ENCODE assay signal across 8 mouse cellular contexts in the genomic region with DNA sequence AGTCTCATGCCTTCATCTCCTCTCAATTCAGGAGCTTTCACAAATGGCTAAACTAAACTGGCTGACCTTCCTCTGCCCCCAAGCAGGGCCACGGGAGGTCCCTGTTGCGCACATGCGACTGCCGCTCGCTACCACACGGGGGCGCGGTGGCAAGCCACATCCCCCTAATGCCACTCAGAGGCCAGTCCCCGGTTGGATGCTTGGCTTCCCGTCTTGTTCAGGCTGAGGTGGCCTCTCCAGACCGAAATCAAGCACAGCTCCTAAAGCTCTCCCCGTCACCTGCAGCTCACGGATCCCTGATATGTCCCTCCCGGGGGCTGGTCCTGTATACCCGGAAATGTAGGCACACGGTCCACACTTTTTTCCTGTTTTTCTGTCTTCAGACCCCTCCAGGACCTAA. TPM values are rescaled to one million over a fixed set of nuclear protein-coding genes. Genes with fewer than 3 reads are reported as not detected.
DNase-seq lines count a peak whose midpoint lies in the region; ATAC-seq and TF ChIP-seq lines count a peak whose summit lies in the region.

No protein-coding gene starts in this region.

- no peak overlapping the region for H3K27ac ChIP-seq in hindbrain, embryonic 13.5 days
- 0 out of 2 replicates have a peak overlapping the region, but pooled peaks have one; percentile 2 for H3K27ac ChIP-seq in lung, postnatal 0 days (ENCODE audit: low read length)

- DNase-seq in Muller cell, postnatal 12 days (ENCODE audit: inconsistent ontology term): peak; percentile 91
- DNase-seq in cerebellum, postnatal 10 days: peak; percentile 91 to 93
- peak; percentile 70 to 78 for DNase-seq in frontal cortex, postnatal 25 days (ENCODE audit: low spot score in 2 of 2)
- DNase-seq in layer of hippocampus, postnatal 10 days (ENCODE audit: low spot score in 2 of 2): peak; percentile 86 to 91
- peak; percentile 90 for DNase-seq in lung, postnatal 0 days (ENCODE audit: low spot score)
- DNase-seq in ovary, postnatal 14 days (ENCODE audit: low spot score): peak; percentile 84
- peak; percentile 52 to 78 for DNase-seq in thymus, postnatal 10 days (ENCODE audit: low spot score in 2 of 2)

- H3K9ac ChIP-seq in hindbrain, embryonic 13.5 days: peak overlapping the region; percentile 43; the same call in 1 of the 2 replicates
- no peak overlapping the region for H3K9ac ChIP-seq in lung, postnatal 0 days (replicated peaks; ENCODE audit: low read depth)

- H3K4me3 ChIP-seq in hindbrain, embryonic 13.5 days: peak overlapping the region; percentile 58
- peak overlapping the region; percentile 28 for H3K4me3 ChIP-seq in lung, postnatal 0 days (ENCODE audit: low read depth, low read length)

- ATAC-seq in hindbrain, embryonic 13.5 days (ENCODE audit: low FRiP score): peak; percentile 8; the same call in 1 of the 2 replicates
- ATAC-seq in lung, postnatal 0 days: peak; percentile 61

- TF ChIP-seq CTCF in lung, postnatal 0 days (IDR thresholded peaks at IDR 0.05): peak; percentile 99

- peaks cover 39% of the 10 kb centered on the region for H3K27me3 ChIP-seq in hindbrain, embryonic 13.5 days
- peaks cover 15% of the 10 kb centered on the region for H3K27me3 ChIP-seq in lung, postnatal 0 days (replicated peaks; ENCODE audit: insufficient read depth, low read length)

- no peaks in the 10 kb centered on the region for H3K36me3 ChIP-seq in hindbrain, embryonic 13.5 days
- H3K36me3 ChIP-seq in lung, postnatal 0 days (ENCODE audit: insufficient read depth, low read length): no peaks in the 10 kb centered on the region

- H3K4me1 ChIP-seq in hindbrain, embryonic 13.5 days (replicated peaks): peaks cover 29% of the 10 kb centered on the region
- peaks cover 11% of the 10 kb centered on the region; the same call in 1 of the 2 replicates for H3K4me1 ChIP-seq in lung, postnatal 0 days (ENCODE audit: insufficient read depth, low read depth, low read length)

- no peaks in the 10 kb centered on the region for H3K9me3 ChIP-seq in hindbrain, embryonic 13.5 days
- H3K9me3 ChIP-seq in lung, postnatal 0 days (ENCODE audit: low read length): no peaks in the 10 kb centered on the region

- peak overlapping the region; percentile 93 for H3K4me2 ChIP-seq in hindbrain, embryonic 13.5 days
- H3K4me2 ChIP-seq in lung, postnatal 0 days (replicated peaks; ENCODE audit: low read depth, low read length): peak overlapping the region; percentile 96

- TF ChIP-seq EP300 in lung, postnatal 0 days (IDR thresholded peaks at IDR 0.05): no peak

- 2% methylated on average over 16 of the region's 16 CpGs for WGBS in hindbrain, embryonic 13.5 days
- WGBS in lung, postnatal 0 days: 2% methylated on average over 16 of the region's 16 CpGs

RNA-seq across cellular contexts. Expression of gene Cyp46a1, which starts 1.1 kb away (rescaled TPM):
- polyA plus RNA-seq in hindbrain, embryonic 13.5 days (2015; fragmentation: Nextera tagmentation; extraction: Ambion mirVana): 15.4 and 17.5 TPM in 2 replicates
- total RNA-seq in layer of hippocampus, postnatal 10 days (2021): 100 to 1,000 TPM in 1 of 2 experiments, 10 to 100 TPM in 1; 89.7 to 103 TPM
- 1.0 and 1.3 TPM in 2 replicates for polyA plus RNA-seq in lung, postnatal 0 days (2015; fragmentation: Nextera tagmentation; extraction: Ambion mirVana)

RNA-seq across cellular contexts. Expression of gene Hhipl1, which starts 27.0 kb away (rescaled TPM):
- polyA plus RNA-seq in hindbrain, embryonic 13.5 days (2015; fragmentation: Nextera tagmentation; extraction: Ambion mirVana): 1.5 and 1.6 TPM in 2 replicates
- total RNA-seq in layer of hippocampus, postnatal 10 days (2021): 1 to 10 TPM; 6.3 to 7.4 TPM
- polyA plus RNA-seq in lung, postnatal 0 days (2015; fragmentation: Nextera tagmentation; extraction: Ambion mirVana): 0.35 and 0.57 TPM in 2 replicates

RNA-seq across cellular contexts. Expression of gene Eml1, which starts 37.7 kb away (rescaled TPM):
- polyA plus RNA-seq in hindbrain, embryonic 13.5 days (2015; fragmentation: Nextera tagmentation; extraction: Ambion mirVana): 58.7 and 61.9 TPM in 2 replicates
- total RNA-seq in layer of hippocampus, postnatal 10 days (2021): 10 to 100 TPM; 43.5 to 51.0 TPM
- polyA plus RNA-seq in lung, postnatal 0 days (2015; fragmentation: Nextera tagmentation; extraction: Ambion mirVana): 55.0 and 68.7 TPM in 2 replicates

RNA-seq across cellular contexts. Expression of gene Ccdc85c, which starts 57.8 kb away (rescaled TPM):
- polyA plus RNA-seq in hindbrain, embryonic 13.5 days (2015; fragmentation: Nextera tagmentation; extraction: Ambion mirVana): 17.3 and 17.7 TPM in 2 replicates
- 10 to 100 TPM; 58.6 to 62.9 TPM for total RNA-seq in layer of hippocampus, postnatal 10 days (2021)
- 4.1 and 4.5 TPM in 2 replicates for polyA plus RNA-seq in lung, postnatal 0 days (2015; fragmentation: Nextera tagmentation; extraction: Ambion mirVana)
